Mouse (Mus musculus) urinary bladder, postnatal 14 days (tissue): ENCODE data around the gene Tnfrsf14.

Source experiments
- DNase-seq: peaks from one replicate; pipeline ENCODE4 v3.0.0; 2021; ENCODE audit warnings: low spot score

Tnfrsf14 gene

DNA sequence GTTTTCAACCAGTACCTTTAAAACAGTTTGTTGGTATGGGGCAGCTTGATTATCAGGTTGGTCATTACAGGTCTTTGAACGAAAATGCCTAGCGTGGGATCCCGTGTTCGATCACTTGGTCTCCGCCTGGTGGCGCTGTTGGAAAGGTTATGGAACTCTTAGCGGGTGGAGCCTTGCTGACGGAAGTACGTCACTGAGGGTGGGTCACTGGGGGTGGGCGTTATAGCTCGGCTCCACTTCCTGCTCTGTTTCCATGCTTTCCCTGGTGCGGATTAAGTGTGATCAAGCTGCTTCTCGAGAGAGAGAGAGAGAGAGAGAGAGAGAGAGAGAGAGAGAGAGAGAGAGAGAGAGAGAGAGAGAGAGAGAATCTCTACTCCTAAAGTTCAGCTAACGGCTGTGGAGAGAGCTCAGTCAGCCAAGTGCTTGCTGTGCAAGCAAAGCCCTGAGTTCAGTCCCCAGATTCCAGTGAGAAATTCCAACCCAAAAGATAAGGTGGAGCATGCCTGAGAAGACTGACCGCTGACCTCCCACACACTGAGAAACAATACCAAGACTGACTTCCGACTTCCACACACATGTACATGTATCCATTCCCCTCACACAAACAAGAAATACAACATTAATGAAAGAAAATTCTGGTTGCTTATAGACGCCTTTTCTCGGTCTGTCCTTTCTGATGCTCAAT, 50.4 kb downstream of the Tnfrsf14 start:
- peak; percentile 96 for DNase-seq

DNA sequence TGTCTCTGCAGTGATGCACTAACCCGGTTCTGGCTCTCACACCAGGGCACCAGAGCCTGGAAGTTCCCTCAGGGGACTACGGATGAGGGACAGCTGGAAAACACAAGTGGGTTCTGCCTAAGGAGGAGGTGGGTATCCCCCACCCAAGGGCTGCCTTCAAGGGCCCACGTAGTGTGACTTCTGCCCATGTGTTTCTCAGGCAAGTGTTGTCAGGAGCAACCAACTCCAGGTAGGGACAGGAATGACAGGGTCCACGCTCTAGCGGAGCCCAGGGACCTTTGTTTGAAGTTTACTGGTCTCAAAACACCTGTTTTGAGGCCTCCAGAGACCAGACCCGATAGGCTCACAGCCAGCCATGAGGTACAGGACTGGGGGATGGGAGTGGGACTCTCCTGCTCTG, 55.2 kb downstream of the Tnfrsf14 start:
- no peak for DNase-seq
